Mouse (Mus musculus): ENCODE data around the gene Gm21970.
A peak's percentile ranks its signal among the peaks of the same experiment; 100 is the strongest.

The Gm21970 gene

GRCm38 (mm10) chr16:91391421-91391820, at the start of gene Gm21970:
Gene Gm21970, plus strand, starts transcription at chr16:91391721.
- DNase-seq (ENCODE audit: low read depth) = no peak

GRCm38 (mm10) chr16:91346491-91346890, 45.0 kb upstream of the Gm21970 start:
- no peak for DNase-seq (ENCODE audit: low read depth)

- DNase-seq (ENCODE audit: low read depth) = no peak
These were observed 43.8 kb upstream of the Gm21970 start for GRCm38 (mm10) chr16:91347491-91348263.

- DNase-seq (ENCODE audit: low read depth) = no peak
These were observed 43.3 kb upstream of the Gm21970 start for GRCm38 (mm10) chr16:91348264-91348565.

- no peak for DNase-seq (ENCODE audit: low read depth)
These were observed 42.8 kb upstream of the Gm21970 start for GRCm38 (mm10) chr16:91348588-91349330.

GRCm38 (mm10) chr16:91352084-91352562, 39.4 kb upstream of the Gm21970 start:
- peak; percentile 83 for DNase-seq (ENCODE audit: low read depth)

GRCm38 (mm10) chr16:91352749-91353148, 38.8 kb upstream of the Gm21970 start:
- DNase-seq (ENCODE audit: low read depth) = peak; percentile 85

- no peak for DNase-seq (ENCODE audit: low read depth)
These were observed 38.3 kb upstream of the Gm21970 start for GRCm38 (mm10) chr16:91353177-91353576.

GRCm38 (mm10) chr16:91353638-91354037, 37.9 kb upstream of the Gm21970 start:
- no peak for DNase-seq (ENCODE audit: low read depth)

GRCm38 (mm10) chr16:91354599-91354998, 36.9 kb upstream of the Gm21970 start:
- no peak for DNase-seq (ENCODE audit: low read depth)

GRCm38 (mm10) chr16:91355160-91355559, 36.4 kb upstream of the Gm21970 start:
- DNase-seq (ENCODE audit: low read depth) = no peak

- no peak for DNase-seq (ENCODE audit: low read depth)
These were observed 34.6 kb upstream of the Gm21970 start for GRCm38 (mm10) chr16:91356760-91357525.

GRCm38 (mm10) chr16:91357526-91357900, 34.0 kb upstream of the Gm21970 start:
- no peak for DNase-seq (ENCODE audit: low read depth)

- peak; percentile 76 for DNase-seq (ENCODE audit: low read depth)
These were observed 33.0 kb upstream of the Gm21970 start for GRCm38 (mm10) chr16:91358555-91358954.

GRCm38 (mm10) chr16:91359531-91359930, 32.0 kb upstream of the Gm21970 start:
- DNase-seq (ENCODE audit: low read depth) = no peak

- no peak for DNase-seq (ENCODE audit: low read depth)
These were observed 31.4 kb upstream of the Gm21970 start for GRCm38 (mm10) chr16:91360162-91360561.

- DNase-seq (ENCODE audit: low read depth) = no peak
These were observed 29.5 kb upstream of the Gm21970 start for GRCm38 (mm10) chr16:91362006-91362405.

- no peak for DNase-seq (ENCODE audit: low read depth)
These were observed 28.8 kb upstream of the Gm21970 start for GRCm38 (mm10) chr16:91362616-91363272.

GRCm38 (mm10) chr16:91363483-91363882, 28.0 kb upstream of the Gm21970 start:
- no peak for DNase-seq (ENCODE audit: low read depth)

- no peak for DNase-seq (ENCODE audit: low read depth)
These were observed 25.0 kb upstream of the Gm21970 start for GRCm38 (mm10) chr16:91366567-91366966.

- no peak for DNase-seq (ENCODE audit: low read depth)
These were observed 24.5 kb upstream of the Gm21970 start for GRCm38 (mm10) chr16:91367066-91367465.

All from c-Kit-positive CD71-positive TER-119-negative erythroid progenitor cells, embryonic 14.5 days (primary cell).